Mouse (Mus musculus): ENCODE results near the gene Pde1b.

GRCm38 (mm10) chr15:103472265-103472664, 30.6 kb upstream of the Pde1b start:
- TF ChIP-seq EP300 (IDR thresholded peaks at IDR 0.05; ENCODE audit: low read depth) (no peak), CTCF (IDR thresholded peaks at IDR 0.05; ENCODE audit: low read depth) (no peak)
